Mouse (Mus musculus) liver, embryonic 13.5 days (tissue): Measurements from ENCODE around the gene Abtb1. TPM values are rescaled to one million over a fixed set of nuclear protein-coding genes. Genes with fewer than 3 reads are reported as not detected.

Experiments
- ATAC-seq: fragments of 200-750 bp; cut with Nextera tagmentation; 2 replicates; pipeline ENCODE4 v1.8.0; 2017; ENCODE audit warnings: low read depth, mild to moderate bottlenecking, moderate number of reproducible peaks, moderate library complexity
- DNase-seq: peaks from one replicate; pipeline ENCODE4 v3.0.0; 2022
- H3K27ac ChIP-seq: fragments of 300-500 bp; sonication (generic); 2 replicates; pipeline ENCODE4 v1.5.1; 2015; ENCODE audit warnings: moderate library complexity, mild to moderate bottlenecking, inconsistent platforms
- H3K27me3 ChIP-seq: fragments of 300-500 bp; sonication (generic); 2 replicates; pipeline ENCODE4 v1.6.1; 2015; ENCODE audit warnings: mild to moderate bottlenecking, inconsistent platforms
- H3K36me3 ChIP-seq: fragments of 300-500 bp; sonication (generic); 2 replicates; pipeline ENCODE4 v1.6.1; 2015; ENCODE audit warnings: mild to moderate bottlenecking, inconsistent platforms
- H3K4me1 ChIP-seq: fragments of 300-500 bp; sonication (generic); replicated peaks from 2 replicates; pipeline ENCODE4 v1.6.1; 2015; ENCODE audit warnings: inconsistent platforms
- H3K4me2 ChIP-seq: fragments of 300-500 bp; sonication (generic); 2 replicates; pipeline ENCODE4 v1.6.1; 2015; ENCODE audit warnings: inconsistent platforms, mild to moderate bottlenecking, moderate library complexity
- H3K4me3 ChIP-seq: fragments of 300-500 bp; sonication (generic); replicated peaks from 2 replicates; pipeline ENCODE4 v1.5.1; 2015; ENCODE audit warnings: mild to moderate bottlenecking, inconsistent platforms
- H3K9ac ChIP-seq: fragments of 300-500 bp; sonication (generic); 2 replicates; pipeline ENCODE4 v1.6.1; 2015; ENCODE audit warnings: mild to moderate bottlenecking, inconsistent platforms
- H3K9me3 ChIP-seq: fragments of 300-500 bp; sonication (generic); replicated peaks from 2 replicates; pipeline ENCODE4 v1.6.1; 2016; ENCODE audit warnings: inconsistent platforms
- WGBS: fragments of 180-500 bp; shearing (Covaris S2); methylation state at CpG from one replicate; pipeline ENCODE4 v1.1.7; 2015; ENCODE audit not compliant: insufficient replicate concordance; 5-methylcytosine and 5-hydroxymethylcytosine counted together
- polyA plus RNA-seq: library from polyadenylated mRNA; unstranded; fragments of >200 nt; fragmentation: Nextera tagmentation; extraction: Ambion mirVana; gene quantifications from 2 replicates; pipeline ENCODE4 v1.2.1, GENCODE M21; 2015

Gene Abtb1
- polyA plus RNA-seq, 1 experiment from 2014 or later = 45.5 TPM

GRCm38 (mm10) chr6:88839135-88839970, 2.4 kb downstream of the Abtb1 start:
- Histone ChIP-seq H3K9ac (0 out of 2 replicates have a peak overlapping the region, but pooled peaks have one; percentile 10), H3K27me3 (no peaks in the 10 kb centered on the region), H3K4me3 (peak overlapping the region; percentile 93; the same call in 1 of the 2 replicates), H3K36me3 (peaks cover 57% of the 10 kb centered on the region), H3K4me2 (peak overlapping the region; percentile 100), H3K4me1 (peaks cover 66% of the 10 kb centered on the region), H3K27ac (peak overlapping the region; percentile 94; the same call in 1 of the 2 replicates), H3K9me3 (no peaks in the 10 kb centered on the region)
- DNase-seq = no peak
- WGBS = 86% methylated on average over 26 of the region's 26 CpGs
- no peak for ATAC-seq

GRCm38 (mm10) chr6:88838613-88839012, 3.2 kb downstream of the Abtb1 start:
- Histone ChIP-seq H3K9ac (no peak overlapping the region), H3K4me3 (no peak overlapping the region), H3K4me2 (no peak overlapping the region), H3K27ac (no peak overlapping the region), H3K27me3 (no peaks in the 10 kb centered on the region), H3K36me3 (peaks cover 58% of the 10 kb centered on the region), H3K9me3 (no peaks in the 10 kb centered on the region), H3K4me1 (peaks cover 67% of the 10 kb centered on the region)
- WGBS = 86% methylated on average over 10 of the region's 10 CpGs
- DNase-seq = no peak
- no peak for ATAC-seq

GRCm38 (mm10) chr6:88837999-88838398, 3.8 kb downstream of the Abtb1 start:
- H3K27ac ChIP-seq = 0 out of 2 replicates have a peak overlapping the region, but pooled peaks have one; percentile 94
- no peak overlapping the region for H3K4me2 ChIP-seq
- no peak for ATAC-seq
- 87% methylated on average over 12 of the region's 12 CpGs for WGBS
- no peaks in the 10 kb centered on the region for H3K27me3 ChIP-seq
- no peak for DNase-seq
- no peak overlapping the region for H3K4me3 ChIP-seq
- peaks cover 67% of the 10 kb centered on the region for H3K4me1 ChIP-seq
- peaks cover 58% of the 10 kb centered on the region for H3K36me3 ChIP-seq
- H3K9ac ChIP-seq = no peak overlapping the region
- no peaks in the 10 kb centered on the region for H3K9me3 ChIP-seq

GRCm38 (mm10) chr6:88836178-88836819, 5.5 kb downstream of the Abtb1 start:
- no peaks in the 10 kb centered on the region for H3K27me3 ChIP-seq
- peak overlapping the region; percentile 94 for H3K27ac ChIP-seq
- 87% methylated on average over 28 of the region's 28 CpGs for WGBS
- ATAC-seq = no peak
- H3K9ac ChIP-seq = no peak overlapping the region
- no peak overlapping the region for H3K4me3 ChIP-seq
- DNase-seq = no peak
- peak overlapping the region; percentile 56; the same call in 1 of the 2 replicates for H3K4me2 ChIP-seq
- peaks cover 58% of the 10 kb centered on the region for H3K36me3 ChIP-seq
- H3K9me3 ChIP-seq = no peaks in the 10 kb centered on the region
- peaks cover 75% of the 10 kb centered on the region for H3K4me1 ChIP-seq

GRCm38 (mm10) chr6:88835047-88835446, 6.7 kb downstream of the Abtb1 start:
- ATAC-seq (peak; percentile 86), DNase-seq (peak; percentile 62)
- Histone ChIP-seq H3K4me2 (peak overlapping the region; percentile 56), H3K27ac (peak overlapping the region; percentile 94), H3K27me3 (no peaks in the 10 kb centered on the region), H3K4me1 (peaks cover 66% of the 10 kb centered on the region), H3K9ac (peak overlapping the region; percentile 70), H3K4me3 (peak overlapping the region; percentile 28), H3K9me3 (no peaks in the 10 kb centered on the region), H3K36me3 (peaks cover 53% of the 10 kb centered on the region)
- WGBS = 18% methylated on average over 5 of the region's 5 CpGs

GRCm38 (mm10) chr6:88833340-88834140, 8.2 kb downstream of the Abtb1 start:
- ATAC-seq (no peak), DNase-seq (no peak)
- H3K4me3 ChIP-seq = no peak overlapping the region
- H3K36me3 ChIP-seq = peaks cover 38% of the 10 kb centered on the region
- H3K9me3 ChIP-seq = no peaks in the 10 kb centered on the region
- 72% methylated on average over 5 of the region's 5 CpGs for WGBS
- H3K27me3 ChIP-seq = no peaks in the 10 kb centered on the region
- H3K27ac ChIP-seq = peak overlapping the region; percentile 94
- H3K4me1 ChIP-seq = peaks cover 59% of the 10 kb centered on the region
- H3K9ac ChIP-seq = peak overlapping the region; percentile 61
- no peak overlapping the region for H3K4me2 ChIP-seq

GRCm38 (mm10) chr6:88832663-88833062, 9.1 kb downstream of the Abtb1 start:
- Histone ChIP-seq H3K27ac (peak overlapping the region; percentile 61), H3K4me1 (peaks cover 62% of the 10 kb centered on the region), H3K36me3 (peaks cover 35% of the 10 kb centered on the region), H3K4me2 (no peak overlapping the region), H3K9me3 (no peaks in the 10 kb centered on the region), H3K4me3 (no peak overlapping the region), H3K9ac (no peak overlapping the region), H3K27me3 (no peaks in the 10 kb centered on the region)
- ATAC-seq (peak; percentile 55), DNase-seq (no peak)
- 65% methylated on average over 5 of the region's 5 CpGs for WGBS

- H3K9ac ChIP-seq = no peak overlapping the region
- 29% methylated on average over 8 of the region's 8 CpGs for WGBS
- H3K4me2 ChIP-seq = no peak overlapping the region
- no peak overlapping the region for H3K4me3 ChIP-seq
- no peak overlapping the region for H3K27ac ChIP-seq
- H3K27me3 ChIP-seq = no peaks in the 10 kb centered on the region
- peaks cover 68% of the 10 kb centered on the region for H3K4me1 ChIP-seq
- H3K9me3 ChIP-seq = no peaks in the 10 kb centered on the region
- ATAC-seq (no peak), DNase-seq (peak; percentile 45)
- peaks cover 34% of the 10 kb centered on the region for H3K36me3 ChIP-seq
Observed at GRCm38 (mm10) chr6:88831456-88831855, 10.3 kb downstream of the Abtb1 start.

GRCm38 (mm10) chr6:88830112-88830702, 11.6 kb downstream of the Abtb1 start:
- Histone ChIP-seq H3K4me2 (no peak overlapping the region), H3K9ac (no peak overlapping the region), H3K27me3 (no peaks in the 10 kb centered on the region), H3K9me3 (no peaks in the 10 kb centered on the region), H3K4me3 (no peak overlapping the region), H3K4me1 (peaks cover 61% of the 10 kb centered on the region), H3K36me3 (peaks cover 34% of the 10 kb centered on the region), H3K27ac (no peak overlapping the region)
- DNase-seq = no peak
- WGBS = 83% methylated on average over 6 of the region's 6 CpGs
- ATAC-seq = no peak

GRCm38 (mm10) chr6:88829579-88829978, 12.2 kb downstream of the Abtb1 start:
- Histone ChIP-seq H3K4me1 (peaks cover 54% of the 10 kb centered on the region), H3K4me2 (no peak overlapping the region), H3K9me3 (no peaks in the 10 kb centered on the region), H3K4me3 (no peak overlapping the region), H3K27me3 (no peaks in the 10 kb centered on the region), H3K9ac (no peak overlapping the region), H3K27ac (no peak overlapping the region), H3K36me3 (peaks cover 39% of the 10 kb centered on the region)
- ATAC-seq = no peak
- DNase-seq = no peak
- 68% methylated on average over 4 of the region's 4 CpGs for WGBS
